In the genomic region with DNA sequence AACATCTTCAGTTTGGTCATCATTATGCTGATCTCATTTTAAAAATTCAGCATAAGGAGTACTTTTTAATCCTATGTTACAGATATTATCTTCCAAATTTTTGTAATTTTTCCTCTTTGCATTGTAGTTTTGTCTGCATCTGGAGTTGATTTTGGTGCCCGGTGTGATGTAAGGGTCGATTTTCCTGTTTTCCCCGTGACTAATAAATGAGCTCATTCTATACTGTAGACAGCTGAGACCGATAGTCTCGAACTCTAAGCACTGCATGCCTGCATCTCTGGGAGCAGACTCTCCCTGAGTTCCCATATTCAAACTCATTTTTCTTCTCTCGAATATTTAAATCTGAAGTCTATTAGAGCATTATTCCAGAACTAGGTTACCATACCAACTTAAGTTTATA, we compare ENCODE assay signal across 25 mouse cellular contexts. TPM values are rescaled to one million over a fixed set of nuclear protein-coding genes. Genes with fewer than 3 reads are reported as not detected.
A peak's percentile ranks its signal among the peaks of the same experiment; 100 is the strongest.
DNase-seq lines count a peak whose midpoint lies in the region; ATAC-seq and TF ChIP-seq lines count a peak whose summit lies in the region.
"Had no signal": no experiment of that assay in that cellular context is flagged by ENCODE, and none has a peak within 500 bp of the region (broad histone marks: within the 10 kb centered on the region; RNA-seq: fewer than 3 reads in every experiment).

No protein-coding gene starts in this region.

- no peak overlapping the region for H3K4me2 ChIP-seq in embryonic facial prominence, embryonic 11.5 days (ENCODE audit: low read depth, low read length)
- H3K4me2 ChIP-seq in CH12.LX (ENCODE audit: insufficient read depth, low read depth, poor library complexity, severe bottlenecking), result peak overlapping the region; percentile 50; the same call in 1 of the 2 replicates
- H3K4me2 ChIP-seq in kidney, embryonic 15.5 days, result no peak overlapping the region
- H3K4me2 ChIP-seq: embryonic facial prominence, embryonic 13.5 days; embryonic facial prominence, embryonic 15.5 days; forebrain, embryonic 12.5 days had no signal

- no peaks in the 10 kb centered on the region for H3K36me3 ChIP-seq in embryonic facial prominence, embryonic 11.5 days (replicated peaks; ENCODE audit: control insufficient read depth, insufficient read depth, low read depth, low read length)
- H3K36me3 ChIP-seq in embryonic facial prominence, embryonic 10.5 days (replicated peaks), result no peaks in the 10 kb centered on the region
- H3K36me3 ChIP-seq in CH12.LX (replicated peaks in 1 of 2; ENCODE audit: control insufficient read depth in 1 of 2, insufficient read depth in 1 of 2, low read length in 1 of 2), result no peaks in the 10 kb centered on the region
- no peaks in the 10 kb centered on the region for H3K36me3 ChIP-seq in kidney, embryonic 15.5 days
- H3K36me3 ChIP-seq: embryonic facial prominence, embryonic 13.5 days; embryonic facial prominence, embryonic 15.5 days; forebrain, embryonic 10.5 days; forebrain, embryonic 12.5 days had no signal

- no peak overlapping the region for H3K4me3 ChIP-seq in embryonic facial prominence, embryonic 11.5 days (ENCODE audit: low read depth, low read length)
- no peak overlapping the region for H3K4me3 ChIP-seq in embryonic facial prominence, embryonic 10.5 days
- H3K4me3 ChIP-seq in CH12.LX (replicated peaks in 1 of 3; ENCODE audit: low read depth in 2 of 3, low read length in 2 of 3, poor library complexity in 1 of 3), result no peak overlapping the region
- H3K4me3 ChIP-seq in kidney, embryonic 15.5 days (replicated peaks), result no peak overlapping the region
- H3K4me3 ChIP-seq: embryonic facial prominence, embryonic 13.5 days; embryonic facial prominence, embryonic 15.5 days; erythroblast, embryonic 14.5 days; forebrain, embryonic 10.5 days; forebrain, embryonic 12.5 days had no signal

- ATAC-seq in embryonic facial prominence, embryonic 11.5 days (replicated peaks; ENCODE audit: insufficient number of reproducible peaks, low FRiP score, low TSS enrichment, low read depth), result 0 out of 2 replicates have a peak, but pooled peaks have one; percentile 58
- ATAC-seq in kidney, embryonic 15.5 days (replicated peaks; ENCODE audit: low FRiP score), result no peak
- ATAC-seq: activated CD4-positive, CD25-positive, alpha-beta regulatory T cell, adult 4 months; CD4-positive, CD25-positive, alpha-beta regulatory T cell, adult 4 months; forebrain, embryonic 14.5 days; forebrain, embryonic 16.5 days; Patski had no signal

- no peak for TF ChIP-seq EP300 in CH12.LX (IDR thresholded peaks at IDR 0.05; ENCODE audit: low read length)

- TF ChIP-seq RAD21 in CH12.LX (IDR thresholded peaks at IDR 0.05; ENCODE audit: low read depth, low read length), result no peak

- no peaks in the 10 kb centered on the region for H3K79me2 ChIP-seq in CH12.LX (replicated peaks; ENCODE audit: control insufficient read depth, extremely low read depth, insufficient read depth, poor library complexity, severe bottlenecking)

- in situ Hi-C loops in CH12.LX (cut with MboI; ENCODE audit: low pct_ligation_motif_present, low pct_unique_long_range_greater_than_20kb, low sequenced_read_pairs), result loop anchor here (25.0 kb wide), 1 partner anchor 962 kb away; no protein-coding TSS in a partner anchor

- H3K9me3 ChIP-seq in embryonic facial prominence, embryonic 11.5 days (replicated peaks; ENCODE audit: control insufficient read depth, low read length), result no peaks in the 10 kb centered on the region
- H3K9me3 ChIP-seq in embryonic facial prominence, embryonic 10.5 days, result no peaks in the 10 kb centered on the region
- no peaks in the 10 kb centered on the region for H3K9me3 ChIP-seq in CH12.LX (replicated peaks; ENCODE audit: low read length)
- H3K9me3 ChIP-seq in kidney, embryonic 15.5 days (replicated peaks), result no peaks in the 10 kb centered on the region
- H3K9me3 ChIP-seq: embryonic facial prominence, embryonic 13.5 days; embryonic facial prominence, embryonic 15.5 days; forebrain, embryonic 10.5 days; forebrain, embryonic 12.5 days had no signal

- DNase-seq in embryonic facial prominence, embryonic 11.5 days (ENCODE audit: low spot score), result peak; percentile 63
- DNase-seq in embryonic facial prominence, embryonic 10.5 days (ENCODE audit: low spot score), result no peak
- DNase-seq in CH12.LX (ENCODE audit: extremely low read depth), result no peak
- DNase-seq in forelimb bud, embryonic 11.5 days (ENCODE audit: low read depth, low spot score), result peak; percentile 21
- DNase-seq in adrenal gland, postnatal 10 days, result no peak
- DNase-seq: adrenal gland, adult 8-10 months; adrenal gland, postnatal 25 days; B cell, adult 2 months; cerebellum, adult 11 months; cerebellum, adult 18-20 months; cerebellum, adult 8-10 months; cerebellum, adult 9-11 months; cerebellum, postnatal 14 days; cerebellum, postnatal 36 days had no signal

- dilution Hi-C loops in CH12.LX (cut with MboI; ENCODE audit: extremely low pct_ligation_motif_present, extremely low pct_unique_long_range_greater_than_20kb, low sequenced_read_pairs), result no loop called here

- no peaks in the 10 kb centered on the region for H3K4me1 ChIP-seq in embryonic facial prominence, embryonic 11.5 days (ENCODE audit: control insufficient read depth, insufficient read depth, low read length)
- peaks cover 4% of the 10 kb centered on the region; the same call in 1 of the 2 replicates for H3K4me1 ChIP-seq in embryonic facial prominence, embryonic 10.5 days
- no peaks in the 10 kb centered on the region for H3K4me1 ChIP-seq in CH12.LX (ENCODE audit: control insufficient read depth in 1 of 2, insufficient read depth in 2 of 2)
- H3K4me1 ChIP-seq in kidney, embryonic 15.5 days, result no peaks in the 10 kb centered on the region
- H3K4me1 ChIP-seq: embryonic facial prominence, embryonic 15.5 days; forebrain, embryonic 10.5 days; forebrain, embryonic 12.5 days had no signal

- H3K27ac ChIP-seq in embryonic facial prominence, embryonic 11.5 days (replicated peaks; ENCODE audit: low read depth, low read length), result no peak overlapping the region
- H3K27ac ChIP-seq in embryonic facial prominence, embryonic 10.5 days (replicated peaks), result no peak overlapping the region
- H3K27ac ChIP-seq in CH12.LX (ENCODE audit: insufficient read depth, low read depth), result no peak overlapping the region
- no peak overlapping the region for H3K27ac ChIP-seq in kidney, embryonic 15.5 days
- H3K27ac ChIP-seq: embryonic facial prominence, embryonic 13.5 days; embryonic facial prominence, embryonic 15.5 days; forebrain, embryonic 10.5 days; forebrain, embryonic 12.5 days had no signal

- WGBS in embryonic facial prominence, embryonic 11.5 days, result 41% methylated on average over 6 of the region's 6 CpGs
- WGBS in embryonic facial prominence, embryonic 10.5 days, result 49% methylated on average over 6 of the region's 6 CpGs
- whole genome bisulfite sequencing in kidney, embryonic 15.5 days, result 75% methylated on average over 6 of the region's 6 CpGs

- no peak for TF ChIP-seq POLR2A in CH12.LX (IDR thresholded peaks at IDR 0.05; ENCODE audit: low read depth, low read length)

- no peak for TF ChIP-seq CTCF in CH12.LX (conservative IDR thresholded peaks at IDR 0.05 in 1 of 2, IDR thresholded peaks at IDR 0.05 in 1 of 2; ENCODE audit: low read depth in 2 of 2, low read length in 2 of 2)

- no peak overlapping the region for H3K9ac ChIP-seq in embryonic facial prominence, embryonic 11.5 days (replicated peaks; ENCODE audit: low read length)
- H3K9ac ChIP-seq in CH12.LX (ENCODE audit: insufficient read depth, low read depth), result no peak overlapping the region
- no peak overlapping the region for H3K9ac ChIP-seq in kidney, embryonic 15.5 days
- H3K9ac ChIP-seq: embryonic facial prominence, embryonic 13.5 days; embryonic facial prominence, embryonic 15.5 days; forebrain, embryonic 12.5 days had no signal

- H3K27me3 ChIP-seq in embryonic facial prominence, embryonic 11.5 days (ENCODE audit: control insufficient read depth, insufficient read depth, low read length), result no peaks in the 10 kb centered on the region
- H3K27me3 ChIP-seq in embryonic facial prominence, embryonic 10.5 days (replicated peaks; ENCODE audit: low read depth, poor library complexity, severe bottlenecking), result no peaks in the 10 kb centered on the region
- no peaks in the 10 kb centered on the region for H3K27me3 ChIP-seq in CH12.LX (replicated peaks)
- peaks cover 6% of the 10 kb centered on the region; the same call in 1 of the 2 replicates for H3K27me3 ChIP-seq in kidney, embryonic 15.5 days
- H3K27me3 ChIP-seq: embryonic facial prominence, embryonic 13.5 days; embryonic facial prominence, embryonic 15.5 days had no signal

TF ChIP-seq in CH12.LX, 34 proteins besides CTCF, POLR2A, EP300 and RAD21 (continues in another document):
- TF ChIP-seq TBP (conservative IDR thresholded peaks at IDR 0.05; ENCODE audit: low read depth, low read length) (no peak), POLR2AphosphoS2 (IDR thresholded peaks at IDR 0.05; ENCODE audit: low read depth, low read length) (no peak), JUN (IDR thresholded peaks at IDR 0.05; ENCODE audit: insufficient read depth, low read depth, low read length) (no peak), JUND (conservative IDR thresholded peaks at IDR 0.05; ENCODE audit: low read depth, low read length) (no peak), CHD1 (IDR thresholded peaks at IDR 0.05; ENCODE audit: low read depth, low read length) (no peak), USF2 (conservative IDR thresholded peaks at IDR 0.05; ENCODE audit: low read depth, low read length) (no peak), PAX5 (IDR thresholded peaks at IDR 0.05; ENCODE audit: low read length) (no peak), GABPA (IDR thresholded peaks at IDR 0.05; ENCODE audit: insufficient replicate concordance, low read depth, low read length) (no peak), MAZ (IDR thresholded peaks at IDR 0.05; ENCODE audit: low read depth, low read length) (no peak)

RNA-seq across cellular contexts. Expression of a gene that starts 13.3 kb away (rescaled TPM):
- polyA plus RNA-seq in embryonic facial prominence, embryonic 11.5 days (2014; fragmentation: Nextera tagmentation; extraction: Ambion mirVana), result 42.4 and 45.4 TPM in 2 replicates
- 43.7 and 44.8 TPM in 2 replicates for polyA plus RNA-seq in embryonic facial prominence, embryonic 10.5 days (2016; fragmentation: Nextera tagmentation; extraction: Ambion mirVana)
- total RNA-seq in CH12.LX (2012; rRNA removed) (36.0 and 36.6 TPM in 2 replicates), CH12.LX (2014; rRNA removed) (48.7 and 50.2 TPM in 2 replicates)
- 35.5 and 38.6 TPM in 2 replicates for polyA plus RNA-seq in CH12.LX (2012; ENCODE audit: insufficient read length, low read depth)
- 10 to 100 TPM; 32.1 to 32.9 TPM for total RNA-seq in adrenal gland, postnatal 10 days (2021)
- polyA plus RNA-seq in kidney, embryonic 15.5 days (2015; fragmentation: Nextera tagmentation; extraction: Ambion mirVana), result 32.2 and 33.4 TPM in 2 replicates

RNA-seq across cellular contexts. Expression of a gene that starts 13.9 kb away (rescaled TPM):
- 0.50 and 2.3 TPM in 2 replicates for polyA plus RNA-seq in embryonic facial prominence, embryonic 11.5 days (2014; fragmentation: Nextera tagmentation; extraction: Ambion mirVana)
- 1.1 and 1.5 TPM in 2 replicates for polyA plus RNA-seq in embryonic facial prominence, embryonic 10.5 days (2016; fragmentation: Nextera tagmentation; extraction: Ambion mirVana)
- 11.1 and 12.0 TPM in 2 replicates for total RNA-seq in CH12.LX (2012; rRNA removed)
- total RNA-seq in CH12.LX (2014; rRNA removed), result 0.48 TPM in 1 of 2 replicates, not detected in the other
- 0.64 TPM in 1 of 2 replicates, not detected in the other for polyA plus RNA-seq in CH12.LX (2012; ENCODE audit: insufficient read length, low read depth)
- total RNA-seq in adrenal gland, postnatal 10 days (2021), result under 1 TPM in 1 of 2 experiments, not detected in 1; 0.27 TPM
- 0.99 and 1.1 TPM in 2 replicates for polyA plus RNA-seq in kidney, embryonic 15.5 days (2015; fragmentation: Nextera tagmentation; extraction: Ambion mirVana)
- polyA plus RNA-seq: erythroblast, embryonic 14.5 days had no signal

Comparison
In these comparisons a context has a peak if more than half of its experiments do, and no peak if none do; other contexts are left out.
1. DNase-seq: peak in embryonic facial prominence, embryonic 11.5 days (single experiment) and forelimb bud, embryonic 11.5 days (single experiment); none in embryonic facial prominence, embryonic 10.5 days (single experiment), CH12.LX (single experiment) and adrenal gland, postnatal 10 days (single experiment).